Mouse (Mus musculus) adrenal gland, adult (tissue): ENCODE data around the gene Ppp1r15b.

Experiments
- DNase-seq, 2 experiments: peaks; one replicate each; pipeline ENCODE4 v3.0.0; 2022 to 2023; ENCODE audit warnings: low spot score in 1 of 2; ENCODE audit not compliant: inconsistent age in 2 of 2

Gene Ppp1r15b

GRCm38 (mm10) chr1:133152213-133152612 is 21.3 kb downstream of the Ppp1r15b start:
- DNase-seq = no peak

- DNase-seq = no peak
Measured at GRCm38 (mm10) chr1:133155270-133155669, 24.3 kb downstream of the Ppp1r15b start.

GRCm38 (mm10) chr1:133159128-133159564 is 28.2 kb downstream of the Ppp1r15b start:
- DNase-seq = peak; percentile 55 to 70

GRCm38 (mm10) chr1:133161559-133161958 is 30.6 kb downstream of the Ppp1r15b start:
- no peak for DNase-seq

GRCm38 (mm10) chr1:133162046-133162445 is 31.1 kb downstream of the Ppp1r15b start:
- no peak for DNase-seq

GRCm38 (mm10) chr1:133162981-133163380 is 32.0 kb downstream of the Ppp1r15b start:
- no peak for DNase-seq

- peak; percentile 45 to 72 for DNase-seq
Measured at GRCm38 (mm10) chr1:133163820-133164431, 33.0 kb downstream of the Ppp1r15b start, which contains the start of gene Plekha6. TSS of gene Plekha6 (plus strand) at chr1:133164210.

- DNase-seq = peak; percentile 32 to 65
Measured at GRCm38 (mm10) chr1:133164591-133165011, 33.7 kb downstream of the Ppp1r15b start.

GRCm38 (mm10) chr1:133165111-133165510 is 34.2 kb downstream of the Ppp1r15b start:
- DNase-seq = no peak

GRCm38 (mm10) chr1:133168318-133169060 is 37.5 kb downstream of the Ppp1r15b start:
- peak in 1 of 2 experiments; percentile 21 for DNase-seq

- DNase-seq = no peak
Measured at GRCm38 (mm10) chr1:133170196-133170595, 39.3 kb downstream of the Ppp1r15b start.

- peak; percentile 36 to 41 for DNase-seq
Measured at GRCm38 (mm10) chr1:133171357-133171756, 40.4 kb downstream of the Ppp1r15b start.

GRCm38 (mm10) chr1:133175150-133175549 is 44.2 kb downstream of the Ppp1r15b start:
- DNase-seq = no peak

- peak; percentile 72 to 84 for DNase-seq
Measured at GRCm38 (mm10) chr1:133177480-133178172, 46.7 kb downstream of the Ppp1r15b start.

GRCm38 (mm10) chr1:133178732-133179440 is 47.9 kb downstream of the Ppp1r15b start:
- no peak for DNase-seq

GRCm38 (mm10) chr1:133181072-133182015 is 50.4 kb downstream of the Ppp1r15b start:
- DNase-seq = peak; percentile 81 to 92

- DNase-seq = peak; percentile 78 to 83
Measured at GRCm38 (mm10) chr1:133182016-133182705, 51.2 kb downstream of the Ppp1r15b start.

GRCm38 (mm10) chr1:133182706-133183095 is 51.8 kb downstream of the Ppp1r15b start:
- no peak for DNase-seq
